Mouse (Mus musculus): Measurements from ENCODE around the gene Fcgr4.

The Fcgr4 gene

DNA sequence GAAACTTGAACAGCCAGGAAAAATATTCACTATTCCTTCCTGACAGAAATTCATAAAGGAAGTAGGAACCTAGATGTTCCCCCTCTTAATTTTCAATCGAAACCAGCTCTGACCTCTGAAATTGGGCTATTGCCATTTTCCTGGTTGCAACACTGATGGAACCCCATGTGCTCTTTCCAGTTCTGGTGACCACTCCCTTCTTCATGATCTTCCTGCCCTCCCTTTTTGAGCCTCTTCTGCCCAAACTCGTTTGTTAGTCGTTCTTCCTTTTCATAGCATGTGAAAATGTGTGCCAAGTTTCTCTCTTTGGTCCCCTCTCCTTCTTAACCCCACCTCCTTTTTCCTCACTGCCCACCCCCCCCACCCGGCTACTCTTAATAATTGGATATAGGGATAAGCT, 7.0 kb upstream of the Fcgr4 start:
- DNase-seq (ENCODE audit: low spot score in 2 of 2), result no peak

DNA sequence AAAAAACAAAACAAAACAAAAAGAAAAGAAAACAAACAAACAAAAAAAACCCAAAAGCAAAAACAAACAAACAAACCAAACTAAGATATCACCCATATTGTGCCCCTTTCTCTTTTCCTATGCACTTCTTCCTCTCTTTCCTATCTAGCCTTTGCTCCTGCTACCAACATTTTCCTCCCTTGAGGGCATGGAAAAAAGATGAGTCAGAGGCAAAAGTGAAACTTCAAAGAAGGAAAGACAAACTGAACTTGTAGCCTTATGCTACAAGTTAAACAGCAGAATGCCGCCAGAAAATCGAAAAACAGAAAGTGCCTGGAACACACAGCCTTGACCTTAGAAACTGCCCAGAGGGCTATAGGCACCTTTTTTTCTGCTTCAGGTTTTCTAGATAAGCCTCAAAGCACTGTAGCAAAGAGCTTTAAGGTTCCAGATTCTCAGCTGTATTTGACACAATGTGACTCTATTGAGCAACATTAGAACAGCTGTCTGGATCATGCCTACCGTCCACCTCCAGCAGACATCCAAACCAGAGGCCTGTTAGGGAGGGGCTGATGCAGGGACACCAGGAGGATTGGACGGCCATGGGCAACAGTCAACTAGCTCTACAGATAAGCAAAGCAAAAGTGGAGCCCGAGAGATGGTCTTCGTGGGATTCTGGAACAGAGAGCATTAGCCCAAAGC, 1.9 kb upstream of the Fcgr4 start:
- DNase-seq (ENCODE audit: low spot score in 2 of 2), result no peak

DNA sequence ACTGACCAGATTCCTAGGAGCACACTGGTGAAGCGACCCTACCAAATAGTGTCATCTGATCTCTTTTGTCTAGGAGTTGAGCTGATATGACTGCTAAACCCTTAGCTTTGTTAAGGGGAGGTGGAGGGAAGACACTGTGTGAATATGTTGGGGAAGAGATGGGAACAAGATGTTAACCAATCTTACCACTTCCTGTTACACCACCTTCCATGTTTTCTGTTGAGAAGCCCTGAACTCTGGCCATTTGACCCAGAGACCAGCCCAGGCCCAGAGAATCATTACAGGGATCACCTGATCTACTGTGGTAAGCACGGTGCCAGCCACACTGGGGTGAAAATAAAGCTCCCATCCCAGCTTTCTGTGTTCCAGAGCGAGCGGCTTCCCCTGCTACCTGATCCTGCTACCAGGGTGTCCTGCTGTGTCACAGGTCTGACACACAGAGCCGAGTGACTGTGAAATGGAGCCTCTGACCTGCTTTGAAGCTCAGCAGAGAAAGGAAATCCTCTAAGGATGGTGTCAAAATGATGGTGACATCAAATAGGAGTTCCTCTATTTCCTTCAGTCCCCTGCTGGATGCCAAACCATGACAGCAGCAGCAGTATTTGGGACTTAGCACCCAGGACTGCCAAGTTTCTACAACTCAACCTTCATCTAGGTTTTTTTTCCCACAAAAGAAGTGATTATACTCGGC, 1.1 kb upstream of the Fcgr4 start:
- no peak for DNase-seq (ENCODE audit: low spot score in 2 of 2)

DNA sequence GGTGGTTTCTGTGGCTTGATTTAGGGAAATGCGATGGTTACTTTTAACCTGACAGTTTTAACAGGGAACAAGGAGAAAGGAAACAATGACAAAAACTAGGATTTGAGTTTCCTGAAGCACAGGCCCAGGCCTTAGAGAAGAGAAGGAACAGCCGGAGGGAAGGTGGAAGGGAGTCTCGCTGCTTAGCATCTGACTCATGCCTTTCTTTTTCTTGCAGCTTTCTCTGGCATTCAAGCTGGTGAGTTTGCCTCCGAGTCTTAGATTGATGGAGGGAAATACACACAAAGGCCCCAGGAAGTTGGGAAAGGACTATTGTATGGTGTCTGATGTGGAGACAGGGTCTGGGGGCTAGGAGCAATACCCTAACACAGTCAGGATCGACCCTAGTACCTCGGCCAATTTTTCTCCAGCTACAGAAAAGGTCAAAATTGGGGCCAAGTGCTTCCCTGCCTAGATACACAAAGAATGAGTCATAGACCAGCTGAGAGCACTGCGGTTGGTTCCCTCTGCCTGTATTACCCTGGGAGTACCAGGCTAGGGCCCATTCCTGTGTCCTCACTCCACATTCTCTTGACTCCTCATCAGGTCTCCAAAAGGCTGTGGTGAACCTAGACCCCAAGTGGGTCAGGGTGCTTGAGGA, 711 bp downstream of the Fcgr4 start:
- no peak for DNase-seq (ENCODE audit: low spot score in 2 of 2)

DNA sequence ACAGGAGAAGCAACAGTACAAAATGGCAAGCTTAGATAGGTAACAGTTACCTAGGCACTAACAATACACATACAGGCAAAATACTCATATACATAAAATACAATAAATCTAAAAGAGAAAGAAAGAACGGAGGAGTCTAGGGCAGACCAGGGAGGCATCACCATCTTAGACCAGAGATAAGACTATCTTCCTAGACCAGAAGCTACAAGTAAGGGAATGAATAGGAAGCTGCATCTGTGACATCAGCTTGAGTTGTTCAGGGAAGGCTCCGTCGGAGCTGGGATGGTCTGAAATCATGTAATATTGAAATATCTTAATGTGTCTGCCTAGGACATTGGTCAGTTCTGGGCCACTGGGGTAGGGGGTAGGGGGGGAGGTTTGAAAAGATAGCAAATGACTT, 13.0 kb downstream of the Fcgr4 start:
- DNase-seq (ENCODE audit: low spot score in 2 of 2), result no peak

DNA sequence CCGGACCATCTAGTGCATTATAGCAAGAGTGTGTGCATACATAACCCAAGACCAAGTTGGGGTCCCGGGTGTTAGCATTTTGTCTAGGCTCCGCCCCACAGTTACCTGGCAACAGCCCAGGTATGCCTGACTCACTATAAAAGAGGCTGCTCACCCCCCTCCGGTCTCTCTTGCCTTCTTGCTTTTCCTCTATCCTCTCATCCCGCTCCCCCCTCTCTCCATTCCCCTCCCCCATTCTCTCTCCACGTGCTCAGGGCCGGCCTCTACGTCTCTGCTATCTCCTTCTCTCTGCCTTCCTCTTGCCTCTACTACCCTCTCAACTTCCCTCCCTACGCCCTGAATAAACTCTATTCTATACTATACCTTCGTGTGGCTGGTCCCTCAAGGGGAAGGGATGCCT, 14.0 kb downstream of the Fcgr4 start:
- DNase-seq (ENCODE audit: low spot score in 2 of 2), result no peak

DNA sequence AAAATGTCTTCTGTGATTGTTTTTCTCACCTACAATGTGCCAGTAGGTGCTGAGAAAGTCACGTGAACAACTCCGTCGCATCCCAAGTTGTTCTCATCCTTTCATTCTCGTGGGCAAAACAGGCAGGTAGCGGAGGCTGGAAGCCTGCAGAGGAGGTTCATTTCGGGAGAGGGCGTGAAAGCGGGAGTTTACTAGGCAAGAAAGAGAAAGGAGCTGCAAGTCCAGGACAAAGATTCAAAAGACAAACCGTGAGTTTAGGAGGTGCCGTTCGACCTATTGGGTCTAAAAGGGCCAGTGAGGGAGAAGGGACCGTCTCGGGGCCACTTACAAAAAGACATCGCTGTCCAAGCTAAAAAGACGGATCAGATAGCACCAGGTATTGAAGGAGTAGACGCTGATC, 14.5 kb downstream of the Fcgr4 start:
- no peak for DNase-seq (ENCODE audit: low spot score in 2 of 2)

DNA sequence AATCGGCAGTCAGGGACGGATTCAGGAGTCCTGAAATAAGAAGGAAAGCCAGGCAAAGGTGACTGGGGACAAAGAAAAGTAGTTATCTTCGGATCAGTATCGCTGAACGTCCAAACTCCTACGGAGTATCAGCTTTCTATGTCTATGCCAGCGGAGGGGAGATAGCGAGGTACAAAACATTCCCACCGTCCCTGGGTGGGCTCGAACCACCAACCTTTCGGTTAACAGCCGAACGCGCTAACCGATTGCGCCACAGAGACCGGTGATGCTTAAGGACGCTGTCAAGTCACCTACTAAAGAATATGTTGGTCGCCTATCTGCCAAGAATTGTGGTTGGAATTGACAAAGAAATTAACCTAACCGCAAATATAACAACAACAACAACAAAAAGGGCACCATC, 15.0 kb downstream of the Fcgr4 start:
- DNase-seq (ENCODE audit: low spot score in 2 of 2), result peak; percentile 83 to 92

DNA sequence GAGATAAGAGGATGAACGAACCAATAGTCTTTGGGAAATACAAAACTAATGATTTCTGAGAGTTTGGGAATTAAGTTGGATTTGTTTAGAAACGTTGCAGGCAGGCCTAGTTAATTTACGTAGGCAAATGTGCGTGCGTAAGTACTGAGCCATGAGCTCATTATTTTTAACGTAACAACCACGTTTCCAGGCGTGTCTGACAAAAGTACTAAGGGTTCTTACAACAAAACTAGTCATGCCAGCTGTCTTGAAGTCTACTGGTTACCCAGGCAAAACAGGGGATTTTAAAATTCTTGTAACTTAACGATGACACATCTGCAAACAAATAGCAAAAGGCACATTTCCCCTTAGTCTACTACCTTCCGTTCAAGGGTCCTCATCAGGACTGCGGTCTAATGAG, 15.5 kb downstream of the Fcgr4 start:
- no peak for DNase-seq (ENCODE audit: low spot score in 2 of 2)

DNA sequence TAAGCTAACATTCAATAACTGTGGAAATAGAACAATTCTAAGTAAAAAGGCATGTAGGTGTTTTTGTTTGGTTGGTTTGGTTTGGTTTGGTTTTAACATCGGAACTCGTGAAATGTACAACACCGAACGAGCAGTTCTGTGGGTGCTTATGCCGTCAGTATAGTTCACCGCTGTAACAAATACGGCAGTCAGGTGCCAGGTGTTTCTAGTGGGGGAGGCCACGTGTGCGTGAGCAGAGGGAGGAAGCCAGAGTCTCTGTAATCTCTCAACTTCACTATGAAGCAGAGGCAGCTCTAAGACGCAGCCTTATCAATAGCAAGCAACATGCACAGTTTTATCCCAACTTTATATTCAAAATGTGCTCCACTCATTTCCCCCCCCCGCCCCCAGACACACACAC, 16.9 kb downstream of the Fcgr4 start:
- no peak for DNase-seq (ENCODE audit: low spot score in 2 of 2)

DNA sequence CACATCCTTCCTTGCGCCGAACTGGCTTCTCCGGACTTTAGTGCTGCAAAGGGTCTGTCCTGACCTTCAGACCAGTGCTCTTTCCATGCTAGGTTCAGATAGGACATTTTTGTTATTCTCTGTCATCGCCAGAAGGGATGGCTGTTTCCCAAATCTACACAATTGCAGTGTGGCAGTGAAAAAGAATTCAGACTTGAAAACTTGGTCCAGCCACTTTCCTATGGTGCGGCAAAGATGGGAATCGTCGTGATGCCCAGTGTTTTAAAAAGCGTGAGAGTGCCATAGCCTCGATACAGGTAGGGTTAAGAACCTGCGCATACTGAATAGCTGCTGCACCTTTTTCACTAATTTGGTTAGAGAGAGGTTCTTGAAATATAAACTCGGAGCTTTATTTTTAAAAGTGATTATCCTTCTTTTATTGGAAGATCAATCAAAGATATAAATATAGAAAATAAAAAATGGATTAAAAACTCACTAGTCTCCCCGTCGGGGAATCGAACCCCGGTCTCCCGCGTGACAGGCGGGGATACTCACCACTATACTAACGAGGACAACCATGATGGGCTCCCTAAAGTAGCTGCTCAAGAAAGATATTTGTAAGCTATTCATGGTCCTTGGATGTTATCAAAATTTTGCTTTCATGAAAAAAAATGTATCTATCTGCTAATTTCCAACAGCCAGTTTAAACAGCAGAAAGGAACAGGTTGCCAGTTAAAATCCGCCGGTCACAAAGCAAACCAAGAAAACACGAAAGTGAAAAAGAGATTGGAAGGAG, 18.0 kb downstream of the Fcgr4 start:
- peak; percentile 78 to 89 for DNase-seq (ENCODE audit: low spot score in 2 of 2)

DNA sequence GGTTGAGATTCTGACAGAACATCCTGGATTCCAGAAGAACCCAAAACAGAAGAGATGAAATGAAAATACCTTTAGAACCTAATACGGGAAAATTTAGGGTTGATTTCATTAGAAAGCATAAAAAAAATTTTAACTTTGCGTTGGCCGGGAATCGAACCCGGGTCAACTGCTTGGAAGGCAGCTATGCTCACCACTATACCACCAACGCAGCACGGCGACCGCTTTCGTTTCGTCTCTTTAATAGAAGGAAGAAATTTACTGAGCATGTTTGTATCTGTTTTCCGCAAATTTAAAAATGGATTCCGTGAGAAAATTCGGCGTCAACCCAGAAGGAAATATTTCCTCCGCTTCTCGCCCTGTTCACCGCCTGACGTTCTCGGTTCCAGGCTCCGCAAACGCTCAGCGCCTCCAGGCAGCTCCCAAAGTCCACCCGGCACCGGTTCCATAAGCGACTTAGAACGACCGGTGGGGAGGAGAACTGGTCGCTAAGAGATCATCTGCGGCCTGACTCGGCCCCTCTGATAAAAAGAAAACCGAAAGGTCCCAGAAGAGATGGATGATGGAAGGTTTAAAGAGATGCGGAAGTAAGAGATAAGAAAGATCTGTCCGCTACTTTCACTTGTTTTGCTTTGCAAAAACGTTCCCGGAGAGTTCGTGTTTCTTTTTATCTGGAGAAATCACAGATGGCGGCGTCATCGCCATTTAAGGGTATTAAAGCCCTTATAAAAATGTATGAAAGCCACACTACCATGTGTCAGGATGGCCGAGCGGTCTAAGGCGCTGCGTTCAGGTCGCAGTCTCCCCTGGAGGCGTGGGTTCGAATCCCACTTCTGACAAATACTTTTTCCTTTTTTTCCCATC, 19.4 kb downstream of the Fcgr4 start:
- DNase-seq (ENCODE audit: low spot score in 2 of 2), result peak; percentile 85 to 93

DNA sequence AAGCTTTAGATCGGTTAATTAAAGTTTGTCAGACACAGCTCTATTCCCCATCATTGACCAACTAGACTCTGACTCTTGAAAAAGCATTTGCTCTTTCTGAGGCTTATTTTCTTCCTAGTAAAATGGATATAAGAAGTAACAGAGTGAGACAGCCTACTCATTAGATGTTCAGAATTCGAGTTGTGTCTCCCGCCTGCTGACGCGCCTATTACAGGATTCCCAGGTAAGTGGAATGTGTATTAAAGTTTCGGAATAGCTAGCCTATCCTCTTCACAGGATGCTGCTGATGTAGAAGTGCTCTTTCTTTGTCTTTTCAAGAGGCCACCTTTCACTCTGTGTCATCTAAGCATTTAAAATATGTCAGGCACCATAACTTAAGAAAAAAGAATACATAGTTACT, 20.4 kb downstream of the Fcgr4 start:
- DNase-seq (ENCODE audit: low spot score in 2 of 2), result no peak

DNA sequence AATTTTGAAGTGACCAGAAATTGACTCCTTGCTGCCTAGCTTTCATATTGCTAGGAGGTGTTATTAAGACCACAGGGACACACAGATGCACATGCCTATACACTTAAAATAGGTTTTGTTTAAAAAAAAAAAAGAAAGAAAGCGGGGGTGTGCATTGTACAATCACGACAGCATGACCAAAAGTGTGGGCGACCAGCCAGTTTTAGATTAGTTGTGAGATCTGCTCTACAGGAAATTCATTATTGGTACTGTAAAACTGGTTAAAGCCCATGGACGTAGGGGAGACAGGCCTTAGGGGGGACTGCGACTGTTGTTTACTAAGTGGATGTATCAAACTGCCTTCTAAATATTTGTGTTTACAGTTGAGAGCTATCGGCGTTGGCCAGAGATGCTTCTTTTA, 21.2 kb downstream of the Fcgr4 start:
- DNase-seq (ENCODE audit: low spot score in 2 of 2), result no peak

DNA sequence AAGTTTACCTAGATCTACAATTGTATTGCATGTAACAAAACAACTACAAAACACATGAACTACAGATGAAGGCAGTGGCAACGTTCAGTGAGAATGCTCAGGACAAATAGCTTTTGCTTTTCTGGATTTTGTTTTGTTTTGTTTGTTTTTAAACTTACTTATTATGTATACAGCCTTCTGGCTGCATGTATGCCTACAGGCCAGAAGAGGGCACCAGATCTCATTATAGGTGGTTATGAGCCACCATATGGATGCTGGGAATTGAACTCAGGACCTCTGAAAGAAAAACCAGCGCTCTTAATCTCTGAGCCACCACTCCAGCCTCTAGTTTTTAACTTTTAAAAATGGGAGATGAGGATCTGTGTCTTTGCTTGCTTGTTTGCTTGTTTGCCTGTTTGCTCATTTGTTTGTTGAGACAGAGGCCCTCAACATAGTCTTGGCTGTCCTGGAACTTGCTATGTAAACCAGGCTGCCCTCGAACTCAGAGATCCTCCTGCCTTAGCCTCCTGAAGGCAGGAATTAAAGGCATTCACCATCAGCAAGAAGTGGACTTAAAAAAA, 25.0 kb downstream of the Fcgr4 start:
- no peak for DNase-seq (ENCODE audit: low spot score in 2 of 2)

DNA sequence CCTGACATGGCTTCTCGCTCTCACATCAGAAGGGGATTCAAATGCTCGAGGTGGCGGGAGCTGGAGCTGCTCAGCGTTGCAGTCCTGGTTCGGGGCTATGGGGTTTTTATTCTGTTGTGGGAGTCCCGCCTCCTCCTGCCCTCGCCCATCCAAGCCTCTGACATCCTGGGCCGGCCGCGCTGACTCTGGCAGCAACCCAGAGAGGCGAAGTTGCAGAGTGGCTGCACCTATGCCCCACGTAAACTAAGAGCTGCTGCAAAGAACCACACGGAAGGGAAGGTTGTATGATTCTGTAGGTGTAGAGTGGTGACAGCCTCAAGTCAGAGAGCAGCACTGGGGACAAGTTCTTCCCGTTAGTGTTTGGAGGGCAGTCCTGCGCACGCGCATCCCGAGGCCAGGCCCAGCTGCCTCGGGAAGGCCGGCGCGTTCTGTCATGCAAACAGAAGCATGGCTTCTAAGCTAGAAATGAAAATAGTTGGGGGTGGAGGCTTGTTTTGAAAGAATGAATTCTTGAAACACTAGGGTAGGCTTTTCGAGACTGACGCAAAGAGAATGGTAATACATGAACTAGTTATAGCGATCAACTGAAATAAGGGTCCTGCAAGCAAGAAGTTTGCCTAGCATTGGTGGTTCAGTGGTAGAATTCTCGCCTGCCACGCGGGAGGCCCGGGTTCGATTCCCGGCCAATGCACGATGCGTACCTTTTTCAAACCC, 25.8 kb downstream of the Fcgr4 start:
- peak; percentile 84 to 91 for DNase-seq (ENCODE audit: low spot score in 2 of 2)

DNA sequence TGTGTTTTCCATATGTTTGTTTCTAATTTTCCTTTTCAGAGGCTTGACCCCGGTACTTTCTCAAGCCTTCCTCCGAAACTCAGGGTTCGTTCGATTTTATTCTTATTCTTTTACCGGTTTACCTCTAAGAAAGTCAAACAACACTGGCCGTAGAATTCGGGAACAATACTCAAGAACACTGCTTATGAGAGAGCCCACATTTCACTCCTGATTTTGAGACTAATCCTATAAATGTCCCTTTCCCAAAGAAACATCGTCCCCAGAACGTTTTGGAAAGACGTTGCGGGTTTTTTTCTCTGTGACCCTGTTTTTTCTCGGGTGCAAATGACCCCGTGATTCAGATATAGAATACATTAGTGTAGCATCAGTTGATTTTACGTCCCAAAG, 26.4 kb downstream of the Fcgr4 start:
- DNase-seq (ENCODE audit: low spot score in 2 of 2), result no peak

DNA sequence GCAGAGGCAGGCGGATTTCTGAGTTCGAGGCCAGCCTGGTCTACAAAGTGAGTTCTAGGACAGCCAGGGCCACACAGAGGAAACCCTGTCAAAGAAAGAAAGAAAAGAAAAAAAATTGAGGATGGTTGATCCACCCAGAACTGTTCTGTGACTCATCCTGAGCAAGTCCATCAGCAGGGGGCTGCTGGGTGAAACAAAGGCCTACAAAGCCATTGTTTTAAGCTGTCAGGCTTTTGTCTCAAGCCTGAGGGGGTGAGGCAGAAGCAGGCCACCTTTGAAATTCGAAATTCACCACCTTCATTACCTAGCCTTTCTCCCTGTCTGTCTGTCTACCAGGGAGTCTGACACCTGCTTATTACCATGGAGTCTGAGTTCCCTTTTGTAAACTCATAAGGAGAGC, 27.8 kb downstream of the Fcgr4 start:
- no peak for DNase-seq (ENCODE audit: low spot score in 2 of 2)

DNA sequence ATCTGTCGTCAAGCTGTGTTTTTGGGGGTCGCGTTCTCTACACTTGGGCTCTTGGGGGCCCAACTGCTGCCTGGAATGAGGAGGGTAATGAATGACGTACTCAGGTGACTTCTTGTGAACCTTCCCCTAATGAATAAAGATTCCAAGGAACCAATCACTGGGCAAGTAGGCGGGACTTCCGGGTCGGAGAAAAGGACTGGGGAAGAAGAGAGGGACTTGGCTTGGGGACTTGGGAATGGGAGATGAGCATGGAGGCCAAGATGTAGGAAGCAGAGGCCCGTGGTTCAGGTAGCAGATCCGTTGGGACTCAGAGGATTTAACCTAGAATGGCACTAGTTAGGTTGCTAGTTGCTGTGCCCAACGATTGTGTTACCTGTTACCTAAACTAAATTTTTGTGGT, 30.5 kb downstream of the Fcgr4 start:
- no peak for DNase-seq (ENCODE audit: low spot score in 2 of 2)

DNA sequence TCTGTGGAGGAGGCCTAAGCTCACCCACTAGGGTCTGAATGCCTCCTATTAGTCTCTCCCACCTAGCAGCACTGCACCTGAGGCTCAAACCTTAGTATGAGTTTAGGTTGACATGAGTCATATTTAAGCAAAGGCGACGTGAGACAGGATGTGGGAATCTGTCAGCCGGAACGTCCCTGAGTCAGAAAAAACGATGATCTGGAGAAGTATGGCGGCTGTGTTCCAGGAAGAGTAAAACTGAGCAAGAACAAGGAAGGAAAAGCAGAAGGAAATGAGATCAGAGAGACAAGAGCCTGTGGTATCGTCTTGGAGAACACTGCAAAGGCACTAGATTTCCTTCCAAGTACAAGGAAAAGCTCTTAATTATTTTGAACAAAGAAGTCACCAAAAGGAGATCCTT, 32.1 kb downstream of the Fcgr4 start:
- no peak for DNase-seq (ENCODE audit: low spot score in 2 of 2)

DNA sequence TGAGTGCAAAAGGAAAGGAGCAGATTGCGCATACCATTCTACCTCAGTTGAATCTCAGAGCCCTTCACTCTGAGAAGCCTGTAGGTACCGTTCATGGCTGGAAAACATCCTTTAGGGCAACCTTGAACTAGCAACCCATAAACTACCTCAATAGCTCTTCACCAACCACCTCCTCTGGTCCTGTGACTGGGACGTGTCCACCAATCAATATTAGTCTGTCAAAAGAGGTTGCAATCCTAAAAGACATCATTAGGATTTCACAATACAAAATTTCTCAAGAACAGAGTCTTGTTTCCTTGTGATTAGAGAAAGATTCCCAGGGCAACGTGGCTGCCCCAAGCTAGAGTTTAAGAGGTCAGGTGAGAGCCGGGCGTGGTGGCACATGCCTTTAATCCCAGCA, 34.6 kb downstream of the Fcgr4 start:
- no peak for DNase-seq (ENCODE audit: low spot score in 2 of 2)

Data from spleen, postnatal 4 days (tissue).